Mouse (Mus musculus): ENCODE measurements around the gene Hbb-bt.
A peak's percentile ranks its signal among the peaks of the same experiment; 100 is the strongest.
"Not testable (repeated sequence)": the region's sequence is repeated elsewhere in the genome, so short reads cannot be mapped to it uniquely, and the experiment has no call there.

Hbb-bt gene

DNA sequence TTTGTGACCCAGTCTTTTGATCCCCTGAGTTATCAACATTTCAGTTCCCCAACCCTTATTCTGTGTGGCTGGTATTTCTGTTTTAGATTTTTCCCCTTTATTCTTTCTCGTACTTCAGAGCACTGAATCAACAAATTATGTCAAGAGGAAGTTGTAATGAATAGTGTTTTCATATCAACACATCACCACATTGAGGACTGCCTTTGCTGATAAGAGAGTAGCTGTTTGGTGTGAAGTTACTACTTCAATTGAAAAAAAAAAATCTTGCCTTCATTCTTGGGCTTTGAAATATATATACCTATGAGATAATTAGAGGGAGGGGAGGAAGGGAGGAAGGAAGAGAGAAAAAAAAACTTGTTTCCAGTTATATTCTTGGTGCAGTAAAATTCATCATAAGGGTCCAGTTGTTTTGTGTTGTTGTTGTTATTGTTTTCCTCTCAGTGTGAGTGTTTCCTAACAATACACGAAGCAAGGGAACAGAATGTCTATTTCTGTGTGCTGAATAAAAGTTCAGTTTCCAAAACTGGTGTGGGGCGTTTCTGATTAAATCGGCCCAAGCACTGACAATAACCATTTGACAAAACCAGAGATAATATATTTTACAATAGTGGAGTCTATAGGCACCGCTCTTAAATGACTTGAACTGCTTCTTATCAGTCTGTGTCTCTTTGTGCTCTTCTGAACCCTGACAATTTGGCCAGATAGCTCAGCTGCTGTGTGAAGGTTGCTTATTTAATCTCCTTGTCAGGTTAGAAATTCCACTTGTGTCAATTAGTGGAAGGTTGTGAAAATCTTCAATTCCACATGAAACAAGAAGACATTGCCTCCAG, 4.6 kb downstream of the Hbb-bt start:
- no peak for DNase-seq (ENCODE audit: low spot score in 2 of 2)

DNA sequence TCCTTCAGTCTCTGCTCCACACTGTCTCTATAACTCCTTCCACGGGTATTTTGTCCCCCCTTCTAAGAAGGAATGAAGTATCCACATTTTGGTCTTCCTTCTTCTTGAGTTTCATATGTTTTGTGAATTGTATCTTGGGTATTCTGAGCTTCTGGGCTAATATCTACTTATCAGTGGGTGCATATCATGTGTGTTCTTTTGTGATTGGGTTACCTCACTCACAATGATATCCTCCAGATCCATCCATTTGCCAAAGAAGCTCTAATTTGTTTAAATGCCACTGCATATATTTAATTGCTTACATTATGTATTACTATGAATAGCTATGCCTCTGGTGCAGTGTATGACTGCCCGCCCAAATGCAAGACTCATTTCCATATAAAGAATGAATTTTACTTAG, 5.7 kb downstream of the Hbb-bt start:
- not testable (repeated sequence) for DNase-seq (ENCODE audit: low spot score in 2 of 2)

DNA sequence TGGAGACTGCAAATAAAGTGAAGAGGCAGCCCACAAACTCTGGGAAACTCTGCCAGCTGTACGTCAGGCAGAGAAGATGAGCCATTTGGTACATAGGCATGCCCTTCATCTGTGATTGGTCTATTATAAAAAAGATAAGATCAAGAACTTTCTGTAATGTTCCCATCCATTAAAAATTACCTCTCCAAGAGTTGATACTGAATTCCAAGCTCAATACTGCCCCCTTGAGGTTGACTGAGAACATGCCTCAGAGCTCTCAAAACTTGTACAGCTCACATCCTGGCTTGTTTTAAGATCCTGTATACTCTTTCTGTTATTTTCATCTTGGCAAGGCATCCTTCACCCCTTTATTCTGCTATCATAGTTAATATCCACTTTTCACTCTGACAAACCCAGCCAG, 6.9 kb downstream of the Hbb-bt start:
- peak in 1 of 2 experiments; percentile 8 for DNase-seq (ENCODE audit: low spot score in 2 of 2)

DNA sequence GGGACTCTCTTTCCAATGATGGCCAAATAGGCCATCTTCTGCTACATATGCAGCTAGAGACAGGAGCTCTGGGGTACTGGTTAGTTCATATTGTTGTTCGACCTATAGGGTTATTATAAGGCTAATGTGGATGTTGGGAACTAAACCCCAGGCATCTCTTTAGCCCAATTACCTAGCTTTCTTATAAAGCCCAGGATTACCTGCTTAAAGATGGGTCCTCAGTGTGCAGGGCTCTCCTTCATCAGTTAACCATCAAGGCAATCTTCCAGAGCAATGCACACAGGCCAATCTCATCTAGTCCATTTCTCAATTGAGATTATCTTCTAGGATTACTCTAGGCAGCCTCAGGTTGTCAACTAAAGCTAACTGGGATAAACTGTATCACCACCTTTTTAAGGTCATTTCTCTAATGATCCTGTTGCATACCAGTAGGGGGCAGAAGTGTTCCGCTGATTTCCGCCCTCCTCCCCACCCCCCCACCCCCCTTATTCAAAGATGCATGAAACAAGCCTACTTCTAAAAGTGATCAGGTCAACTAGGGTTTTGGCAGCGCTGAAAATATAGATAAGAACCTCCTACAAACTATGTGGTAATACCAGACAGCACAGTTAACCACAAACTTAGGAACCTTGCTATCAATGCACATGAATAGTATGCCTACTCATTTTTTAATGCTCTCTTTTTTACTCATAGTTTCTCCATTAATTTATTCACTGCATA, 21.0 kb downstream of the Hbb-bt start:
- no peak for DNase-seq (ENCODE audit: low spot score in 2 of 2)

DNA sequence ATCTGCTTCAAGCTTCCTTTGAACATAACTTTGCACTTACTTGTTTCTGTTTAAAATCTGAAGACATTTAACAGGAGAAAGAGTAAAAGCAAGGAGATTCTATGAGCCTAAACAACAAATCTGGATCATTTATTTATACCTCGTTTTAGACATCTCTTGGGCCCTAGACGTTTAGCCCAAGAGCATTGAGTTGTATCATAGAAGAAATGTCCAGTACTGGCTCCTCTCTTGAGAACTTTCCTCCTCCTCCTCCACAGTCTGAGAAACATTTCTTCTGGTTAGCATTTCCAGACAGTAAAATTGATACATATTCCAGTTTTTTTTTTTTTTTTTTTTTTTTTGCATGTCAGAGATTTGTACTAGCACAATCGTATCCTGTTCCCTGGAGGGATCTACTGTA, 22.1 kb downstream of the Hbb-bt start, which contains the start of gene Olfr67:
Gene Olfr67 (minus strand): TSS at position 101 of the 400 bp plus-strand sequence.
- DNase-seq (ENCODE audit: low spot score in 2 of 2) = no peak

DNA sequence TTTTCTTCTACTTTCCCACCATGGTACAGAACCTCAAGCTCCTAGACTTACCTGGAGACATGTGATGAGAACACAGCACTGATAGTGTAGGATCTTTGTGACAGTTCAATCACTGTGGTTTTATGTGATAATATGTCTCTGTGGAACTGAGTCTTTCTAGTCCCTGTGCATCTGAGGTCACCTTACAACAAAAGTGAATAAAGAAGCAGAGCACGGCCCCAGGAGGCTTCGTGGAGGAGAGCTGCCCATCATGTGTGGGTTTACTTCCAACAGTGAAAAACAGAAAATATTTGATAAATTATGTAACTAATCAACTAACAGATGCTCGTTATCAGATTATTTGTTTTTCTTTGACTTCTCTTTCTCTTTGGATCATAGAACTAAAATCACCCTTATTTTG, 34.2 kb downstream of the Hbb-bt start, which contains the start of gene Olfr68:
Gene Olfr68 (minus strand): TSS at position 101 of the 400 bp plus-strand sequence.
- DNase-seq (ENCODE audit: low spot score in 2 of 2) = no peak

DNA sequence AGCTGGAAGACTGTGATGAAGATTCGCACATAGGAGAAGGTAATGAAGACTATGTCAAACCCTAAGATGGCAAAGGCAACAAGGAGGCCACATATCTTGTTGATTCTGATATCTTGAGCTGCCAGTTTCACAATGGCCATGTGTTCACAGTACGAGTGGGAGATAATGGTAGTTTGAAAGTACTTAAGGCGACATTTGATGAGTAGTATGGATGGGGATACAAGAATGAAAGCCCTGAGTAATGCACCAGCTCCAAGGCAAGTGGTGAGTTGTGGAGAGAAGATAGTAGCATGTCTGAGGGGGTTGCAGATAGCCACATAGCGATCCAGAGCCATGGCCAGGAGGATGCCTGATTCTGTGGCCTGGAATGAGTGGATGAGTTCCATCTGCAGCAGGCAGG, 36.1 kb downstream of the Hbb-bt start:
- not testable (repeated sequence) for DNase-seq (ENCODE audit: low spot score in 2 of 2)

DNA sequence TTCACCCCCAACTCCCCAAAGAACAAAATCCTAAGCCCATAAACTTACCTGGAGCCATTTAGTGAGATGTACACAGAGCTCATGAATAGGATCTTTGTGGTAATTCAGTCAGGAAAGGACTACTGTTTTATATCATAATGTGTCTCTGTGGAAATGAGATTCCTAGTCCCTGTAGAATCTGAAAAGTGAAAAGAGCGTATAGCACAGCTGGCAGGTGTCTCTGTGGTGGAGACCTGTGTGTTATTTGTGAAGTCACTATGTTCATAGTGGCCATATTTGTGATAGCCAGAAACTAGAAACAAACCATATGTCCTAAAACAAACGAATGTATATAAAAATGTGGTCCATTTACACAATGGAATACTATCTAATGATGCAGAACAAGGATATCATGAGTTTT, 42.3 kb downstream of the Hbb-bt start, which contains the start of gene Olfr69:
Gene Olfr69 (minus strand): TSS at position 101 of the 400 bp plus-strand sequence.
- DNase-seq (ENCODE audit: low spot score in 2 of 2) = no peak

DNA sequence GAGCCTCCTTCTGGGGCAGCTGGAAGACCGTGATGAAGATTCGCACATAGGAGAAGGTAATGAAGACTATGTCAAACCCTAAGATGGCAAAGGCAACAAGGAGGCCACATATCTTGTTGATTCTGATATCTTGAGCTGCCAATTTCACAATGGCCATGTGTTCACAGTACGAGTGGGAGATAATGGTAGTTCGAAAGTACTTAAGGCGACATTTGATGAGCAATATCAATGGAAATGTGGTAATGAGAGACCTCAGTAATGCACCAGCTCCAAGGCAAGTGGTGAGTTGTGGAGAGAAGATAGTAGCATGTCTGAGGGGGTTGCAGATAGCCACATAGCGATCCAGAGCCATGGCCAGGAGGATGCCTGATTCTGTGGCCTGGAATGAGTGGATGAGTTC, 46.1 kb downstream of the Hbb-bt start:
- not testable (repeated sequence) for DNase-seq (ENCODE audit: low spot score in 2 of 2)
